Mouse (Mus musculus): Measurements from ENCODE around the gene Bola1.
"Not testable (repeated sequence)": the region's sequence is repeated elsewhere in the genome, so short reads cannot be mapped to it uniquely, and the experiment has no call there.

Gene Bola1

DNA sequence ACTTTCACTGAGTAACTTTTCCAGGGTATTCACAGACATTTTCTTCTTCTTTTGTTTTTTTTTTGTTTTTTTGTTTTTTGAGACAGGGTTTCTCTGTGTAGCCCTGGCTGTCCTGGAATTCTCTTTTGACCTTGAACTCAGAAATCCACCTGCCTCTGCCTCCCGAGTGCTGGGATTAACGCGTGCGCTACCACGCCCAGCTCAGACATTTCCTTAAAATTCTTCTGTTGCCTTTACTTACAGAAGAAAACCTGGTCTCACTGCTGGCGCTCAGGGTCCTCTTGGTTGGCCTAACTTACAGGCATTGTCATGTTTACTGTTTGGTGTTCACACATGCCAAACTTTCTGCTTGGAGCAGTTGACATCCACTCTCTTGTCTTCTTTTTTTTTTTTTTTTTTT is 44.3 kb downstream of the Bola1 start:
- no peak for DNase-seq

- DNase-seq: not testable (repeated sequence)
These were observed 45.5 kb downstream of the Bola1 start for GRCm38 (mm10) chr3:96174042-96174441.

- DNase-seq: no peak
These were observed 46.3 kb downstream of the Bola1 start for GRCm38 (mm10) chr3:96173185-96173584.

DNA sequence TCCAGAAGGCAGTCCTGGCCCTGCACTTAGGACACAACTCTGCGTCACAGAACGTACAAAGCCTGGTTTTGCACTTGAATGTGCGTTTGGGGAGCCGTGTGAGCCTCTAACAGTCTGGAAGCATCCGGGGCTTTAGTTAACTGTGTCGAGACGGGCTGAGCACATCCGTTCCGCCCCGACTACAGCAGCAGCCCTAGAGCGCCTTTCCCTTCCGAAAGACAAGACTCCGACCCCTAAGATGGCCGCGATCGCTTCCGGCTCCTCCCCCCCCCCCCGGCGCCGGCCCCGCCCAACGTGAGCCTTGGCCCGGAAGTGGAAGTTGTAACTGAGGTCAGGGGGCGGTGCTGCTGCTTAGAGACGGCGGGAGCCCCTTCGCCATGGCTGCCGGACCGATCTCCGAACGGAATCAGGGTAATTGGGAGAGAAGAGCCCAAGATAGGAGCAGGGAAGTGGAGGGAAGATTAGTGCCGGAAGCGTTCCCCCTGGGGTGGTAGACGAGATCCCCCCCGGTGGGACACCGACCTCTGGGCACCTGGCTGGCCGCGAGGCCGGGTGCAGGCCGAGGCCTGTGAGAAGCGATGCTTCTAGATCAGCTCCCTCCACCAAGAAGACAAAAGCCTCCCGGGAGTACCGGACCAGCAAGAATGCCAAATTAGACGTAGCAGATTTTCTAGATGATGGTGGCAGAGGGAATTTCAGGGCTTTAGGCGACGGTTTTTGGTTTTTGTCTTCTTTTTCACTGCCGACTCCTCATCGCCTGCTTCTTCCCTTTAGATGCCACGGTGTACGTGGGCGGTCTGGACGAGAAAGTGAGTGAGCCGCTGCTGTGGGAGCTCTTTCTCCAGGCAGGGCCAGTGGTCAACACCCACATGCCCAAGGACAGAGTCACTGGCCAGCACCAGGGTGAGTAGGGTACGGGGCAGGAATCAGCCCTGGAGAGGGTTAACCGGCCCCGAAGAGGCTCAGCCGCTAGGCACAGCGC is 47.0 kb downstream of the Bola1 start, which contains the start of gene Sf3b4:
Gene Sf3b4, plus strand, starts transcription at position 136 of the 982 bp plus-strand sequence.
- peak; percentile 85 for DNase-seq

- no peak for DNase-seq
These were observed 47.8 kb downstream of the Bola1 start for GRCm38 (mm10) chr3:96171583-96172196.

- DNase-seq: no peak
These were observed 48.4 kb downstream of the Bola1 start for GRCm38 (mm10) chr3:96170976-96171545.

DNA sequence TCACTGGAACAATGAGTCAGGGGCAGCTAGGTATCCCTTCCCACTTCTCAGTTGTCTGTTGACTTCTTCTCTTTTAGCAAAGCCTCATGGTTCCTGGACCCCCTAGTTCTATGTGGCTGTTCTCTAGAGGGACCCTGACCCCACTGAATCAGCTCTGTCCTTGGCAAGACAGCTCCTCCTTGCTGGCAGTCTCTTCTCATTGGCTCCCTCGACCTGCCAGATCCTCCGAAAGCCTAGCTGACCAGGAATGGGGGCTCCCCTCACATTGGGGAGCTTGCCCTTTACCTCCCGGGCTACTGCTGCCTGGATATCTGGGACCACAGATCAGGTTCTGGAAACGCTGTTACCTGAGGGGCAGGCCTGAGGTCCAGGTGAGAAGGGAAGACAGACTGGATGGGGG is 49.2 kb downstream of the Bola1 start:
- no peak for DNase-seq

DNA sequence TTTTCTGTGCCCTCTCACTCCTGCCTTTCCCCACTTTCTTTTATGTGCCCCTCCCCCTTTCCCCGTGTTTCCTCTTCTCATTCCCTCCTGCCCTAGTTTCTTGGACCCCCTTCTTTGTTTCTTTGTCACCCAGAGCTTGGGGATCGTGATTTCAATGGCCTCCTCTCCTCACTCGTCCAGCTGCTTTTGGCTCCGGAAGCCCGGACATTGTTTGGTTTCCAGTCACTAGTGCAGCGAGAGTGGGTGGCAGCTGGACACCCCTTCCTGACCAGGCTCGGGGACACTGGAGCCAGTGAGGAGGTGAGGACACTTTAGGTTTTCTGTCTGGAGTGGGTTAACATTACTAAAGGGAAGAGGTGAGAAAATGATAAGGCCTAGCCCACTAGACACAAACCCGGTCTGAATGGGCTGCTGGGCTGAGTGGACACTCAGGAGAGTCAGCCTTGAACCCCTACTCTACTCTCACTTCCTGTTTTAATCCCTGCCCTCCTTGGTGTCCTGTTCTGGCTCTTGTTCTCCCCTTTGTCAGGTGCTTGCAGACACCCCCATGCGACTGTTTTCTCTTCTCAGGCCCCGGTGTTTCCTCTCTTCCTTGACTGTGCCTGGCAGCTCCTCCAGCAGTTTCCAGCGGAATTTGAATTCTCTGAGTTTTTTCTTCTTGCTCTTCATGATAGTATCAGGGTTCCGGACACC is 50.9 kb downstream of the Bola1 start:
- DNase-seq: no peak

GRCm38 (mm10) chr3:96163040-96163439 is 56.5 kb downstream of the Bola1 start:
- DNase-seq: no peak

DNA sequence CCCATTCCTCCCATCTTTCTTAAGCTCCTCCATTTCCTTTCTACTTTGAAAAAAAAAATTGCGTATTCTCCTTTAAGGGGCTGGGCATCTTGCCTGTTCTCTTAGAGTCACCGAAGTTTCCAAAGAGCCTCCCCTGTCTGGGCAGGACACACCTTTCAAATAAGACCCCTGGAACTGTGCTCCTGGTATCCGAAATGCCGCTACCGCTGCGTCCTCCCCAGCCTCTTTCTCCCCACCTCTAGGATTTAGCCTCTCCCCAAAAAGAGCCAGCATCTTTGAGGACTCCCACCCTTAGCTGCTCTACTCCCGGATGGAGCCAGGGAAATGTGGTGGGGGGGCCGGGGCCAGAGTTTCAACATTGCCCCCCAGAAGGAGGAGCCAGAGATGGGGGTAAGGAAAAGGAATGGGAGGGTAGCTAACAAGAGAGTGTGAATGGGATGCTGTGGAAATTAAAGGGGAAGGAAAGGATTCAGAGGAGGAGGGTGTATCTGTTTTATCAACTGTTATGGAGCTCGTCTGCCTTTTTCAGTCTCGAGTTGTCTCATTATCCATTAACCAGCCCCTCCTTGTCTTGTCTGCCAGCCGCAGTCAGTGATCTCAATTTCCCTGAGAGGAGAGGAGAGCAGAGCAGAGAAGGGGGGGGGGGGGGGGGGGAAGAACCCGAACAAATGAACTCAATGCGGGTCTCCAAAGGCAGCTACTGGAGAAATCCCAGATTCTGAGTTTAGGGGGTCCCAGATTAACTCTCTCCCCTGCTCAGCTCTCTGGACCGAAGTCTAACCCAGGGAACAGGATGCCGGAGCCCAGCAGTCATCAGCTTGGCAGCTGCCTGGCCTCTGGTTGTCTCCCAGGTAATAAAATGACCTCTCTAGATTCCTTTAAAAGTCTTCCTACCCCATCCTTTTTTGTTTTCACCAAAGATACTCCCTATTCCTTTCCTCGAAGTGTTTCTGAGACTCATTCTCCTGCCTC is 57.4 kb downstream of the Bola1 start, which contains the start of gene Mtmr11:
Gene Mtmr11, plus strand, starts transcription at position 136 of the 972 bp plus-strand sequence.
- peak; percentile 63 for DNase-seq

DNA sequence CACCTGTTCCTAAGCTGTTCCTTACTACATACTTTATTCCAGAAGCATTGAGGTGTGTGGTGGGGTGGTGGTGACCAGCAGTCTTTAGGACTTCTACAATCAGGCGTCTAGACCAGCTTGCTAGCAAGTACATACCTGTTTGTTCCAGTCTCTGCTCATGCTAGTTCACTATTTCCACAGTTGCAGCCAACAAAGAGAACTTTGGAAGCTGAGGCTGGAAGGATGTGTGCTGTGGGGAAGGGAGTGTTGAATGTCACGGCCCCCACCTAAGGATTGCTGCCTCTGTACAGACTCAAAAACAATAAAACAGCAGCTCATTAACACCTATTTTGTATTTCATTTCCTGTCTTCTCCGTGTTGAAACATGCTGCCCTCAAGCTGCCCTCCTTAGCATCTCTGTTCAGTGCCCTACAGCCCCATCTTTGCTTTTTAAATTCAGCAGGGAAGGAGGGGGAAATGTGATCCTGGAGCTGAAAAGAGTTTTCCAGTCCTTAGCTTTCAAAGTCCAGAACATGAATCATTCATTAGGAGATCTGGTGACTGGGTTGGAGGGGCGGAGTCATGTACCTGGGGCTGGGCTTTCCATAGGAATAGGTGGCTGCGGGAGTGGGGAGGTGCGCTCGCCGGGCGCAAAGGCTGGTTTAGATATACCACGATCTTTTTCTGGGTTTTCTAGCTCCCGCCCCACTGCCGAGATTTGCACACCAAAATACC is 58.5 kb downstream of the Bola1 start:
- DNase-seq: peak; percentile 92

GRCm38 (mm10) chr3:96160222-96160802 is 59.2 kb downstream of the Bola1 start:
- DNase-seq: peak; percentile 77

- no peak for DNase-seq
These were observed 59.7 kb downstream of the Bola1 start for GRCm38 (mm10) chr3:96159820-96160219.

- no peak for DNase-seq
These were observed 64.0 kb downstream of the Bola1 start for GRCm38 (mm10) chr3:96155501-96155900.

GRCm38 (mm10) chr3:96152611-96153010 is 66.9 kb downstream of the Bola1 start:
- no peak for DNase-seq

- DNase-seq: no peak
These were observed 67.7 kb downstream of the Bola1 start for GRCm38 (mm10) chr3:96151836-96152235.

GRCm38 (mm10) chr3:96147950-96148349 is 71.6 kb downstream of the Bola1 start:
- DNase-seq: no peak
